Mouse (Mus musculus) embryonic stem cell, embryonic (primary cell): Measurements from ENCODE around the gene Ak8.

Source experiments
- CTCF ChIA-PET, 4 experiments: fragments of 300-600 bp in 2 of 4; fragments of 350-600 bp in 2 of 4; sonication (Branson Sonifier 250); formaldehyde crosslinking; loops; one replicate each; lab custom pipeline; 2022; ENCODE audit warnings: inconsistent platforms in 2 of 4; lab: Charles Lee
- POLR2A ChIA-PET, 4 experiments: fragments of 300-600 bp in 2 of 4; fragments of 350-600 bp in 2 of 4; sonication (Branson Sonifier 250); formaldehyde crosslinking; loops; one replicate each; lab custom pipeline; 2022; ENCODE audit warnings: antibody characterized with exemption in 4 of 4, inconsistent platforms in 1 of 4; lab: Charles Lee

Gene Ak8

GRCm38 (mm10) chr2:28803406-28803805 lies 103.4 kb downstream of the Ak8 start:
- ChIA-PET CTCF (interaction anchor here in 2 of 4 experiments (0.7 to 1.4 kb wide), 2 partner anchors 26 to 104 kb away, joined by 3 to 4 read pairs; no protein-coding TSS in a partner anchor), POLR2A (no interaction called here)

GRCm38 (mm10) chr2:28808841-28809240 lies 108.9 kb downstream of the Ak8 start:
- POLR2A ChIA-PET: interaction anchor here in 1 of 4 experiments (1.4 kb wide), 1 partner anchor 42 kb away, joined by 3 read pairs; no protein-coding TSS in a partner anchor
- CTCF ChIA-PET: interaction anchor here in 1 of 4 experiments (1.7 kb wide), 1 partner anchor 53 kb away, joined by 4 read pairs; no protein-coding TSS in a partner anchor

- CTCF ChIA-PET: no interaction called here
- POLR2A ChIA-PET: no interaction called here
These were observed 110.5 kb downstream of the Ak8 start for GRCm38 (mm10) chr2:28810260-28811013.

- ChIA-PET POLR2A (interaction anchor here in 2 of 4 experiments (1.6 to 3.3 kb wide), 3 partner anchors 11 to 20 kb away, joined by 4 to 15 read pairs (median 6); partner anchors contain the start of genes Ddx31 (in 1 of the 2) and Gtf3c4 (in 1 of the 2)), CTCF (no interaction called here)
These were observed 118.9 kb downstream of the Ak8 start for GRCm38 (mm10) chr2:28818866-28819265.

- CTCF ChIA-PET: interaction anchor here in 2 of 4 experiments (0.7 to 1.3 kb wide), 3 partner anchors 25 to 145 kb away, joined by 3 to 4 read pairs (median 3); no protein-coding TSS in a partner anchor
- POLR2A ChIA-PET: interaction anchor here (0.8 to 3.1 kb wide), 6 partner anchors 9 to 79 kb away, joined by 3 to 19 read pairs (median 4); partner anchors contain the start of genes Ddx31 (in 2 of the 4) and Gtf3c4 (in 2 of the 4)
These were observed 129.3 kb downstream of the Ak8 start for GRCm38 (mm10) chr2:28829265-28829664.

- POLR2A ChIA-PET: interaction anchor here in 1 of 4 experiments (0.7 to 6.7 kb wide), 4 partner anchors 10 to 80 kb away, joined by 3 to 36 read pairs (median 4); no protein-coding TSS in a partner anchor
- CTCF ChIA-PET: no interaction called here
These were observed 136.4 kb downstream of the Ak8 start for GRCm38 (mm10) chr2:28836181-28836940.

GRCm38 (mm10) chr2:28839501-28840221 lies 139.7 kb downstream of the Ak8 start:
- POLR2A ChIA-PET: interaction anchor here (0.7 to 6.7 kb wide), 36 partner anchors 9 to 911 kb away, joined by 3 to 36 read pairs (median 4); partner anchors contain the start of genes Ak8 (in 2 of the 4), Barhl1 (in 2 of the 4), Spaca9 (in 2 of the 4) and Gtf3c5 (in 1 of the 4)
- CTCF ChIA-PET: interaction anchor here in 2 of 4 experiments (0.6 to 1.6 kb wide), 3 partner anchors 84 to 281 kb away, joined by 3 to 7 read pairs (median 4); no protein-coding TSS in a partner anchor

- POLR2A ChIA-PET: interaction anchor here (0.5 to 6.7 kb wide), 39 partner anchors 9 to 1081 kb away, joined by 3 to 36 read pairs (median 3); partner anchors contain the start of genes Ak8 (in 2 of the 4), Barhl1 (in 2 of the 4), Spaca9 (in 2 of the 4) and Gtf3c5 (in 1 of the 4)
- CTCF ChIA-PET: interaction anchor here in 2 of 4 experiments (0.6 to 1.6 kb wide), 3 partner anchors 85 to 280 kb away, joined by 3 to 7 read pairs (median 4); no protein-coding TSS in a partner anchor
These were observed 140.4 kb downstream of the Ak8 start, which contains the start of the genes Gtf3c4 and Ddx31 for GRCm38 (mm10) chr2:28840222-28840951. TSS of gene Gtf3c4 (minus strand) at chr2:28840360. TSS of gene Ddx31 (plus strand) at chr2:28840406.

- ChIA-PET POLR2A (interaction anchor here in 2 of 4 experiments (0.5 to 3.1 kb wide), 3 partner anchors 19 to 1003 kb away, joined by 5 to 13 read pairs (median 7); no protein-coding TSS in a partner anchor), CTCF (interaction anchor here in 1 of 4 experiments (0.7 kb wide), 1 partner anchor 387 kb away, joined by 4 read pairs; no protein-coding TSS in a partner anchor)
These were observed 142.1 kb downstream of the Ak8 start for GRCm38 (mm10) chr2:28842042-28842441.

GRCm38 (mm10) chr2:28848879-28849278 lies 148.9 kb downstream of the Ak8 start:
- ChIA-PET CTCF (no interaction called here), POLR2A (interaction anchor here in 2 of 4 experiments (1.3 to 6.2 kb wide), 4 partner anchors 8 to 145 kb away, joined by 3 to 36 read pairs (median 15); partner anchors contain the start of genes Ddx31 (in 2 of the 2) and Gtf3c4 (in 2 of the 2))

GRCm38 (mm10) chr2:28852594-28852993 lies 152.6 kb downstream of the Ak8 start:
- CTCF ChIA-PET: no interaction called here
- POLR2A ChIA-PET: interaction anchor here in 2 of 4 experiments (0.6 to 6.2 kb wide), 3 partner anchors 14 to 240 kb away, joined by 3 to 36 read pairs (median 4); partner anchors contain the start of genes Ddx31 (in 1 of the 2) and Gtf3c4 (in 1 of the 2)

- ChIA-PET POLR2A (interaction anchor here in 1 of 4 experiments (0.5 to 3.5 kb wide), 3 partner anchors 9 to 362 kb away, joined by 3 to 10 read pairs (median 3); partner anchors contain the start of genes Ddx31 and Gtf3c4), CTCF (interaction anchor here in 2 of 4 experiments (0.6 kb wide), 2 partner anchors 64 to 186 kb away, joined by 3 to 4 read pairs; no protein-coding TSS in a partner anchor)
These were observed 155.8 kb downstream of the Ak8 start for GRCm38 (mm10) chr2:28855773-28856172.

GRCm38 (mm10) chr2:28859303-28859702 lies 159.3 kb downstream of the Ak8 start:
- ChIA-PET POLR2A (interaction anchor here in 1 of 4 experiments (0.7 kb wide), 1 partner anchor 10 kb away, joined by 3 read pairs; no protein-coding TSS in a partner anchor), CTCF (no interaction called here)

GRCm38 (mm10) chr2:28860678-28861423 lies 160.9 kb downstream of the Ak8 start:
- POLR2A ChIA-PET: interaction anchor here in 2 of 4 experiments (0.7 to 2.2 kb wide), 5 partner anchors 9 to 23 kb away, joined by 3 to 13 read pairs (median 3); partner anchors contain the start of genes Ddx31 (in 2 of the 2) and Gtf3c4 (in 2 of the 2)

More at GRCm38 (mm10) chr2:28860678-28861423, 160.9 kb downstream of the Ak8 start:
- CTCF ChIA-PET: no interaction called here
